Mouse (Mus musculus) neural tube, embryonic 12.5 days (tissue): Measurements from ENCODE around the gene Uggt2. TPM values are rescaled to one million over a fixed set of nuclear protein-coding genes. Genes with fewer than 3 reads are reported as not detected.
A peak's percentile ranks its signal among the peaks of the same experiment; 100 is the strongest.

ENCODE experiments used
- ATAC-seq: fragments of 200-750 bp; cut with Nextera tagmentation; 2 replicates; pipeline ENCODE4 v1.8.0; 2017; ENCODE audit warnings: low read depth, mild to moderate bottlenecking, moderate TSS enrichment, moderate library complexity; ENCODE audit not compliant: low FRiP score
- H3K27ac ChIP-seq: fragments of 300-500 bp; sonication (generic); 2 replicates; pipeline ENCODE4 v1.5.1; 2016
- H3K27me3 ChIP-seq: fragments of 300-500 bp; sonication (generic); replicated peaks from 2 replicates; pipeline ENCODE4 v1.6.1; 2016; ENCODE audit warnings: mild to moderate bottlenecking
- H3K36me3 ChIP-seq: fragments of 300-500 bp; sonication (generic); 2 replicates; pipeline ENCODE4 v1.6.1; 2016; ENCODE audit warnings: mild to moderate bottlenecking
- H3K4me1 ChIP-seq: fragments of 300-500 bp; sonication (generic); 2 replicates; pipeline ENCODE4 v1.6.1; 2016
- H3K4me2 ChIP-seq: fragments of 300-500 bp; sonication (generic); replicated peaks from 2 replicates; pipeline ENCODE4 v1.6.1; 2016; ENCODE audit warnings: mild to moderate bottlenecking
- H3K4me3 ChIP-seq: fragments of 300-500 bp; sonication (generic); 2 replicates; pipeline ENCODE4 v1.5.1; 2016
- H3K9ac ChIP-seq: fragments of 300-500 bp; sonication (generic); 2 replicates; pipeline ENCODE4 v1.6.1; 2016; ENCODE audit warnings: mild to moderate bottlenecking
- H3K9me3 ChIP-seq: fragments of 300-500 bp; sonication (generic); 2 replicates; pipeline ENCODE4 v1.6.1; 2016; ENCODE audit warnings: mild to moderate bottlenecking
- WGBS: fragments of 180-500 bp; shearing (Covaris S2); methylation state at CpG from one replicate; pipeline ENCODE4 v1.1.7; 2016; 5-methylcytosine and 5-hydroxymethylcytosine counted together
- polyA plus RNA-seq: library from polyadenylated mRNA; unstranded; fragments of >200 nt; fragmentation: Nextera tagmentation; extraction: Ambion mirVana; gene quantifications from 2 replicates; pipeline ENCODE4 v1.2.1, GENCODE M21; 2016

Gene Uggt2
- polyA plus RNA-seq, 1 experiment from 2014 or later: 20.1 TPM

DNA sequence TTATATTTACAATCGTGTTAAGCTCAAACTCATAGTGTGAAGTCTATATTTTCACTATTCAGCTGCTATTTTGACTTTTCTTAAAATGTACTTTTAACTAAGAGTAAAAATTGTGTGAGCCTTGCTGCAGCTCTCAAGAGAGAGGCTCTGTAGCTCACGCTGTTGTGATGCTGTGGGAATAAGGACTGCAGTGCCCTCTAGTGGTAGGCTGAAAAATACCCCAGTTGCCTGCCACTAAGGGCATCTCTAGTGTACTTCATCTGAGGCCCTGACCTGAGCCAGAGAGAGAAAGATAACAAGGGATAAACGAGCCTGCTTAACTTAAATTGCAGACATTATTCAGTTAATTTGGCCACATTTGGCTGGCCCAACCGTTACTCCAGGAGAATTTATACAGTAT, 72.1 kb downstream of the Uggt2 start:
- Histone ChIP-seq H3K4me1 (no peaks in the 10 kb centered on the region), H3K4me3 (no peak overlapping the region), H3K9ac (no peak overlapping the region), H3K27ac (no peak overlapping the region), H3K36me3 (peaks cover 19% of the 10 kb centered on the region), H3K27me3 (no peaks in the 10 kb centered on the region), H3K9me3 (no peaks in the 10 kb centered on the region), H3K4me2 (no peak overlapping the region)
- WGBS: 47% methylated on average over 4 of the region's 4 CpGs
- 0 out of 2 replicates have a peak, but pooled peaks have one; percentile 72 for ATAC-seq

- Histone ChIP-seq H3K36me3 (peaks cover 8% of the 10 kb centered on the region), H3K27ac (no peak overlapping the region), H3K9ac (no peak overlapping the region), H3K4me1 (no peaks in the 10 kb centered on the region), H3K4me3 (no peak overlapping the region), H3K4me2 (no peak overlapping the region), H3K9me3 (no peaks in the 10 kb centered on the region), H3K27me3 (no peaks in the 10 kb centered on the region)
- ATAC-seq: no peak
- WGBS: 69% methylated on average over 5 of the region's 5 CpGs
These were observed 73.3 kb downstream of the Uggt2 start for GRCm38 (mm10) chr14:119025889-119026288.

DNA sequence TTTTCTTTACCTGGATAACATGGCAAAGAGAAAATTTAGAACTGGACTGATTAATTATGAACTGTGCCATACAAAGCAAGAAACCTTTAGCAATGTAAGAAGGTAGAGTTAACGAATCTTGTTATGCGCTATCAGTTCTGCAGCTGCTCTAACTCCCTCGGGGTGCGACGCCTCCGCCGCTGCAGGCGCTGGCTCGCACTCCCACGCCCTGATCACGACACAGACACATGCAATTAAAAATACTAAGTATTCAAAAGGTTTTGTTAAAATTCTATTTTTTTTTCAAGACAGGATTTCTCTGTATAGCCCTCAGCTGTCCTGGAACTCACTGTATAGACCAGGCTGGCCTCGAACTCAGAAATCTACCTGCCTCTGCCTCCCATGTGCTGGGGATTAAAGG, 85.7 kb downstream of the Uggt2 start:
- 68% methylated on average over 12 of the region's 12 CpGs for WGBS
- ATAC-seq: peak; percentile 65
- no peak overlapping the region for H3K9ac ChIP-seq
- no peaks in the 10 kb centered on the region for H3K27me3 ChIP-seq
- no peaks in the 10 kb centered on the region for H3K9me3 ChIP-seq
- H3K4me1 ChIP-seq: no peaks in the 10 kb centered on the region
- peaks cover 3% of the 10 kb centered on the region; the same call in 1 of the 2 replicates for H3K36me3 ChIP-seq
- no peak overlapping the region for H3K4me3 ChIP-seq
- no peak overlapping the region for H3K27ac ChIP-seq
- H3K4me2 ChIP-seq: peak overlapping the region; percentile 40

DNA sequence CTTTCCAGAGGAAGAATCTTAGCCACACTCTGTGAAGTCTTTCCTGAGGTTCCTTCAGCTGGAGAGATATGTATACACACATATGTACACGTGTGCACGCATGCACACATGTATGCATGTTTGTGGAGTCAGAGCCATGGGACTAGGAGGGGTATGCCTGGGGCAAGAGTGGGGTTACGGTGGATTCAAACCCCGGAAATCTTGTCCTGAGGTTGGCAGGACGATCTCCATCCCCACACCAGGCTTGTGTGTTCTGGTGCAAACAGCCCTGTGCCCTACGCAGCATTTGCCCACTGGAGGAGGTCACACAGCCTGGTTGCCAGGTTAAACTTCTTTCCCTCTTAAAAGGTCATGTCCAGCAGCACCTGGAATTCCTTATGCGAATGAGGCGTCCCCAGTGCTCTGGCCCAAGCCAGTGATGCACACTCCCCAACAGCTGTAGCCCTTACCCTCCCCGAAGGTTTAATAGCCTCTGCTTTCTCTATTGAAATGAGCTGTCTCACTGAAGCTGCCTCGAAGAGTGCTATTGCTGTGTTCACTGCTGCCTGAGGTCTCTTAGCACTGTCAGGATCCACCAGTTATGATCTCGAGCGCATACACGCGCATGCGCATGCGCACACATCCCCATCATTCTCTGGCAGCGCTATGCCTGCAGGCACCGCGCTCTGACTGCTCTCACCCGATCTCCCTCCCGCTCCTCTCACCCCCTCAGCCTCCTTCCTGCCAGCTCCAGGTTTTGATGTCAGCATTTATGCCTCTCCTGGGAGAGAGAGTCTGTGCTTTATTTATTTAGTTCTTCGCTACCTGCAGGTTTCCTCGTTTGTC, 86.4 kb downstream of the Uggt2 start:
- peak overlapping the region; percentile 40 for H3K4me2 ChIP-seq
- 59% methylated on average over 23 of the region's 23 CpGs for WGBS
- no peak overlapping the region for H3K4me3 ChIP-seq

GRCm38 (mm10) chr14:119009531-119009930, 89.7 kb downstream of the Uggt2 start:
- no peak overlapping the region for H3K27ac ChIP-seq
- no peak overlapping the region for H3K4me3 ChIP-seq
- 89% methylated on average over 2 of the region's 2 CpGs for WGBS
- no peaks in the 10 kb centered on the region for H3K27me3 ChIP-seq
- no peak overlapping the region for H3K9ac ChIP-seq
- no peak for ATAC-seq
- H3K9me3 ChIP-seq: no peaks in the 10 kb centered on the region
- no peak overlapping the region for H3K4me2 ChIP-seq
- peaks cover 3% of the 10 kb centered on the region; the same call in 1 of the 2 replicates for H3K36me3 ChIP-seq
- H3K4me1 ChIP-seq: peaks cover 6% of the 10 kb centered on the region; the same call in 1 of the 2 replicates

More for the DNA sequence above, 86.4 kb downstream of the Uggt2 start:
- no peaks in the 10 kb centered on the region for H3K9me3 ChIP-seq
- H3K27me3 ChIP-seq: no peaks in the 10 kb centered on the region
- peaks cover 3% of the 10 kb centered on the region; the same call in 1 of the 2 replicates for H3K36me3 ChIP-seq
- ATAC-seq: peak; percentile 87
- no peaks in the 10 kb centered on the region for H3K4me1 ChIP-seq
- peak overlapping the region; percentile 37; the same call in 1 of the 2 replicates for H3K27ac ChIP-seq
- H3K9ac ChIP-seq: no peak overlapping the region

GRCm38 (mm10) chr14:119008031-119008590, 91.1 kb downstream of the Uggt2 start:
- H3K4me1 ChIP-seq: peaks cover 6% of the 10 kb centered on the region; the same call in 1 of the 2 replicates
- no peak for ATAC-seq
- 0 out of 2 replicates have a peak overlapping the region, but pooled peaks have one; percentile 39 for H3K4me3 ChIP-seq
- H3K4me2 ChIP-seq: peak overlapping the region; percentile 88
- WGBS: 54% methylated on average over 7 of the region's 7 CpGs
- no peaks in the 10 kb centered on the region for H3K27me3 ChIP-seq
- no peak overlapping the region for H3K9ac ChIP-seq
- H3K9me3 ChIP-seq: no peaks in the 10 kb centered on the region
- H3K36me3 ChIP-seq: peaks cover 3% of the 10 kb centered on the region; the same call in 1 of the 2 replicates
- no peak overlapping the region for H3K27ac ChIP-seq

GRCm38 (mm10) chr14:119007103-119007951, 91.9 kb downstream of the Uggt2 start:
- Histone ChIP-seq H3K4me3 (peak overlapping the region; percentile 39), H3K4me1 (peaks cover 6% of the 10 kb centered on the region; the same call in 1 of the 2 replicates), H3K9me3 (no peaks in the 10 kb centered on the region), H3K27ac (no peak overlapping the region), H3K9ac (peak overlapping the region; percentile 49; the same call in 1 of the 2 replicates), H3K4me2 (peak overlapping the region; percentile 88), H3K27me3 (no peaks in the 10 kb centered on the region), H3K36me3 (peaks cover 6% of the 10 kb centered on the region; the same call in 1 of the 2 replicates)
- peak; percentile 99 for ATAC-seq
- 1% methylated on average over 13 of the region's 13 CpGs for WGBS

GRCm38 (mm10) chr14:119006441-119007102, 92.7 kb downstream of the Uggt2 start:
- H3K4me1 ChIP-seq: peaks cover 6% of the 10 kb centered on the region; the same call in 1 of the 2 replicates
- no peaks in the 10 kb centered on the region for H3K9me3 ChIP-seq
- H3K4me3 ChIP-seq: peak overlapping the region; percentile 39
- no peaks in the 10 kb centered on the region for H3K27me3 ChIP-seq
- peak; percentile 26; the same call in 1 of the 2 replicates for ATAC-seq
- H3K27ac ChIP-seq: no peak overlapping the region
- H3K36me3 ChIP-seq: peaks cover 9% of the 10 kb centered on the region
- 1% methylated on average over 49 of the region's 49 CpGs for WGBS
- peak overlapping the region; percentile 49; the same call in 1 of the 2 replicates for H3K9ac ChIP-seq
- H3K4me2 ChIP-seq: peak overlapping the region; percentile 88

DNA sequence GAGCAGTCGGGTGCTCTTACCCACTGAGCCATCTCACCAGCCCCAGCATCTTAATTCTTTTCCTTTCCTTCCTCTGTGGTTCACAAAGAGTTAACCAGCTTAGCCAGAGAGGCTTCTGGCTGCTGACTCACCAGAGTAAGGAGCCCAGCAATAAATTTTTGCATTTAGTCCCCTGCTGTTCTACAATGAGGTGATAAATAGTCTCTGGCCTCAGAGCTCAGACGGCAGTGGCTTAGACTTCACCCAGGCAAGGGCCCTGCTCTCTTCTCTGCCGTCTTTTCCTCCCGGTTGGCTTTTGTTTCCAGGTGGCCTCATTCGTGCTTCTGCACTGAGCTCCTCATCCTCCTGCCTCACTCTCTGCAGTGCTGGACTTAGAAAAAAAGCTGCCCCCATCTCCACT, 93.4 kb downstream of the Uggt2 start:
- no peak overlapping the region for H3K9ac ChIP-seq
- 4% methylated on average over 5 of the region's 5 CpGs for WGBS
- peaks cover 13% of the 10 kb centered on the region for H3K36me3 ChIP-seq
- ATAC-seq: peak; percentile 13; the same call in 1 of the 2 replicates
- peak overlapping the region; percentile 16; the same call in 1 of the 2 replicates for H3K27ac ChIP-seq
- peaks cover 6% of the 10 kb centered on the region; the same call in 1 of the 2 replicates for H3K4me1 ChIP-seq
- H3K4me2 ChIP-seq: peak overlapping the region; percentile 88
- no peaks in the 10 kb centered on the region for H3K27me3 ChIP-seq
- H3K9me3 ChIP-seq: no peaks in the 10 kb centered on the region
- H3K4me3 ChIP-seq: no peak overlapping the region

GRCm38 (mm10) chr14:119003320-119003719, 95.9 kb downstream of the Uggt2 start:
- H3K36me3 ChIP-seq: peaks cover 13% of the 10 kb centered on the region
- peaks cover 6% of the 10 kb centered on the region; the same call in 1 of the 2 replicates for H3K4me1 ChIP-seq
- H3K27ac ChIP-seq: no peak overlapping the region
- no peak overlapping the region for H3K9ac ChIP-seq
- no peaks in the 10 kb centered on the region for H3K27me3 ChIP-seq
- no peak overlapping the region for H3K4me3 ChIP-seq
- H3K4me2 ChIP-seq: no peak overlapping the region
- ATAC-seq: no peak
- no peaks in the 10 kb centered on the region for H3K9me3 ChIP-seq

GRCm38 (mm10) chr14:118995226-118995925, 103.9 kb downstream of the Uggt2 start:
- Histone ChIP-seq H3K36me3 (peaks cover 31% of the 10 kb centered on the region), H3K4me1 (no peaks in the 10 kb centered on the region), H3K9ac (no peak overlapping the region), H3K4me3 (no peak overlapping the region), H3K9me3 (no peaks in the 10 kb centered on the region), H3K4me2 (no peak overlapping the region), H3K27me3 (no peaks in the 10 kb centered on the region), H3K27ac (no peak overlapping the region)
- no peak for ATAC-seq
- 89% methylated on average over 9 of the region's 9 CpGs for WGBS
